Mouse (Mus musculus) brain, embryonic 18.5 days (tissue): ENCODE results near the gene Cggbp1.
A peak's percentile ranks its signal among the peaks of the same experiment; 100 is the strongest.
"Not testable (repeated sequence)": the region's sequence is repeated elsewhere in the genome, so short reads cannot be mapped to it uniquely, and the experiment has no call there.

Source experiments
- DNase-seq: peaks from one replicate; pipeline ENCODE4 v3.0.0-alpha.2; 2012; ENCODE audit warnings: low read depth, low spot score

Cggbp1 gene

GRCm38 (mm10) chr16:64851563-64852362 lies at the start of gene Cggbp1, which contains the start of gene Zfp654:
TSS of gene Cggbp1 (plus strand) at chr16:64851996.
TSS of gene Zfp654 (minus strand) at chr16:64851652.
- peak; percentile 99 for DNase-seq

GRCm38 (mm10) chr16:64803041-64803440 lies 48.8 kb upstream of the Cggbp1 start:
- no peak for DNase-seq

- DNase-seq = no peak
Observed at GRCm38 (mm10) chr16:64817094-64817765, 34.6 kb upstream of the Cggbp1 start.

- no peak for DNase-seq
Observed at GRCm38 (mm10) chr16:64823890-64824289, 27.9 kb upstream of the Cggbp1 start.

- DNase-seq = no peak
Observed at GRCm38 (mm10) chr16:64824474-64824873, 27.3 kb upstream of the Cggbp1 start.

- DNase-seq = no peak
Observed at GRCm38 (mm10) chr16:64830291-64830690, 21.5 kb upstream of the Cggbp1 start.

- DNase-seq = no peak
Observed at GRCm38 (mm10) chr16:64835996-64836545, 15.7 kb upstream of the Cggbp1 start.

- no peak for DNase-seq
Observed at GRCm38 (mm10) chr16:64836709-64837108, 15.1 kb upstream of the Cggbp1 start.

- no peak for DNase-seq
Observed at GRCm38 (mm10) chr16:64841481-64842373, 10.1 kb upstream of the Cggbp1 start.

- no peak for DNase-seq
Observed at GRCm38 (mm10) chr16:64842374-64842729, 9.4 kb upstream of the Cggbp1 start.

- no peak for DNase-seq
Observed at GRCm38 (mm10) chr16:64845947-64846346, 5.8 kb upstream of the Cggbp1 start.

- DNase-seq = no peak
Observed at GRCm38 (mm10) chr16:64850287-64851084, 1.3 kb upstream of the Cggbp1 start.

GRCm38 (mm10) chr16:64851085-64851562 lies 672 bp upstream of the Cggbp1 start:
- no peak for DNase-seq

GRCm38 (mm10) chr16:64852441-64852871 lies 660 bp downstream of the Cggbp1 start:
- no peak for DNase-seq

GRCm38 (mm10) chr16:64852891-64853290 lies 1.1 kb downstream of the Cggbp1 start:
- no peak for DNase-seq

GRCm38 (mm10) chr16:64856946-64857345 lies 5.2 kb downstream of the Cggbp1 start:
- no peak for DNase-seq

- DNase-seq = not testable (repeated sequence)
Observed at GRCm38 (mm10) chr16:64865841-64866240, 14.0 kb downstream of the Cggbp1 start.

- no peak for DNase-seq
Observed at GRCm38 (mm10) chr16:64868613-64869012, 16.8 kb downstream of the Cggbp1 start.

GRCm38 (mm10) chr16:64869621-64870020 lies 17.8 kb downstream of the Cggbp1 start:
- no peak for DNase-seq

- DNase-seq = no peak
Observed at GRCm38 (mm10) chr16:64872296-64872695, 20.5 kb downstream of the Cggbp1 start.

GRCm38 (mm10) chr16:64872841-64873240 lies 21.0 kb downstream of the Cggbp1 start:
- DNase-seq = no peak
